Mouse (Mus musculus) midbrain, embryonic 16.5 days (tissue): ENCODE results near the gene Pias3. TPM values are rescaled to one million over a fixed set of nuclear protein-coding genes. Genes with fewer than 3 reads are reported as not detected.

Experiments used
- polyA plus RNA-seq: library from polyadenylated mRNA; unstranded; fragments of >200 nt; fragmentation: Nextera tagmentation; extraction: Ambion mirVana; gene quantifications from 2 replicates; pipeline ENCODE4 v1.2.1, GENCODE M21; 2015

Gene Pias3
- polyA plus RNA-seq, 1 experiment from 2014 or later, result 41.6 TPM

Other genes with a start within 250 kb of the Pias3 start
- gene BC107364, start 244.1 kb upstream of the Pias3 start, polyA plus RNA-seq, result not detected in 2 replicates
- gene Hfe2, start 171.2 kb upstream of the Pias3 start, polyA plus RNA-seq, result 1.8 and 2.4 TPM in 2 replicates
- gene Txnip, start 138.4 kb upstream of the Pias3 start, polyA plus RNA-seq, result 41.5 and 43.5 TPM in 2 replicates
- gene Gm16253, start 119.4 kb upstream of the Pias3 start, polyA plus RNA-seq, result 1.6 and 1.8 TPM in 2 replicates
- 36.7 and 38.8 TPM in 2 replicates for gene Polr3gl, start 102.2 kb upstream of the Pias3 start, polyA plus RNA-seq
- 16.4 and 20.6 TPM in 2 replicates for gene Ankrd34a, start 99.7 kb upstream of the Pias3 start, polyA plus RNA-seq
- 4.0 and 4.7 TPM in 2 replicates for gene Lix1l, start 95.2 kb upstream of the Pias3 start, polyA plus RNA-seq
- gene Rbm8a, start 66.5 kb upstream of the Pias3 start, polyA plus RNA-seq, result 118 and 123 TPM in 2 replicates
- 60.5 and 67.0 TPM in 2 replicates for gene Pex11b, start 61.0 kb upstream of the Pias3 start, polyA plus RNA-seq
- gene Gm42957, start 60.9 kb upstream of the Pias3 start, polyA plus RNA-seq, result 0.07 and 0.24 TPM in 2 replicates
- 1.1 and 1.2 TPM in 2 replicates for gene Itga10, start 50.8 kb upstream of the Pias3 start, polyA plus RNA-seq
- gene Ankrd35, start 26.3 kb upstream of the Pias3 start, polyA plus RNA-seq, result 2.9 and 3.2 TPM in 2 replicates
- 16.0 and 17.2 TPM in 2 replicates for gene Nudt17, start 12.2 kb downstream of the Pias3 start, polyA plus RNA-seq
- 33.3 and 34.0 TPM in 2 replicates for gene Polr3c, start 31.2 kb downstream of the Pias3 start, polyA plus RNA-seq
- gene Rnf115, start 31.3 kb downstream of the Pias3 start, polyA plus RNA-seq, result 71.4 and 75.8 TPM in 2 replicates
- gene Pdzk1, start 132.9 kb downstream of the Pias3 start, polyA plus RNA-seq, result 0.60 and 0.68 TPM in 2 replicates
- 0.27 and 0.48 TPM in 2 replicates for gene Cd160, start 133.0 kb downstream of the Pias3 start, polyA plus RNA-seq
- 2.0 and 2.4 TPM in 2 replicates for gene Gja5, start 208.3 kb downstream of the Pias3 start, polyA plus RNA-seq
- gene Gpr89, start 209.0 kb downstream of the Pias3 start, polyA plus RNA-seq, result 36.3 and 41.2 TPM in 2 replicates
- gene Gja8, start 229.6 kb downstream of the Pias3 start, polyA plus RNA-seq, result 0.04 TPM in 1 of 2 replicates, not detected in the other